Mouse (Mus musculus) myocyte (in vitro differentiated cells): ENCODE data around the gene Amy2a5.
"Not testable (repeated sequence)": the region's sequence is repeated elsewhere in the genome, so short reads cannot be mapped to it uniquely, and the experiment has no call there.

Source experiments
- CEBPB ChIP-seq: IDR thresholded peaks from 2 replicates; pipeline ENCODE4 v1.6.1; 2011; ENCODE audit warnings: mild to moderate bottlenecking, moderate library complexity; ENCODE audit not compliant: poor library complexity, insufficient read depth, severe bottlenecking
- E2F4 ChIP-seq: IDR thresholded peaks from one replicate; pipeline ENCODE4 v1.6.1; 2011; ENCODE audit warnings: mild to moderate bottlenecking, control low read depth, moderate library complexity; ENCODE audit not compliant: insufficient read depth
- MAX ChIP-seq: IDR thresholded peaks from one replicate; pipeline ENCODE4 v1.6.1; 2011; ENCODE audit warnings: low read depth, mild to moderate bottlenecking, control low read depth
- MYOG ChIP-seq, 3 experiments: IDR thresholded peaks; one replicate each; pipeline ENCODE4 v1.6.1; 2011; ENCODE audit warnings: control low read depth in 2 of 3, low read depth in 2 of 3, mild to moderate bottlenecking in 2 of 3; ENCODE audit not compliant: insufficient read length in 2 of 3, control insufficient read depth in 1 of 3, insufficient read depth in 1 of 3
- POLR2A ChIP-seq: IDR thresholded peaks from one replicate; pipeline ENCODE4 v1.6.1; 2011; ENCODE audit warnings: low read depth, mild to moderate bottlenecking, control low read depth, moderate library complexity; ENCODE audit not compliant: insufficient read length
- POLR2AphosphoS2 ChIP-seq: IDR thresholded peaks from one replicate; pipeline ENCODE4 v1.6.1; 2011; ENCODE audit warnings: low read depth, control low read depth; ENCODE audit not compliant: insufficient read length
- SRF ChIP-seq: IDR thresholded peaks from one replicate; pipeline ENCODE4 v1.6.1; 2011; ENCODE audit warnings: low read depth; ENCODE audit not compliant: control insufficient read depth, insufficient read length
- TCF12 ChIP-seq: IDR thresholded peaks from one replicate; pipeline ENCODE4 v1.6.1; 2011; ENCODE audit warnings: mild to moderate bottlenecking, control low read depth; ENCODE audit not compliant: poor library complexity, insufficient read depth, severe bottlenecking
- USF1 ChIP-seq: IDR thresholded peaks from one replicate; pipeline ENCODE4 v1.6.1; 2011; ENCODE audit warnings: low read depth, mild to moderate bottlenecking, control low read depth, moderate library complexity

GRCm38 (mm10) chr3:113258737-113259136 lies at the start of gene Amy2a5:
- not testable (repeated sequence) for TF ChIP-seq POLR2A; TCF12; USF1; MAX; MYOG (IDR thresholded peaks at IDR 0.05; ENCODE audit: control insufficient read depth in 1 of 3, insufficient read depth in 1 of 3, insufficient read length in 2 of 3, low read depth in 2 of 3); SRF; E2F4; POLR2AphosphoS2; CEBPB
